Mouse (Mus musculus) erythroblast, embryonic 14.5 days (primary cell): ENCODE results near the gene Sez6. TPM values are rescaled to one million over a fixed set of nuclear protein-coding genes. Genes with fewer than 3 reads are reported as not detected.

Experiments
- H3K27me3 ChIP-seq: 2 replicates; pipeline ENCODE4 v1.6.1; 2012; ENCODE audit warnings: inconsistent platforms; ENCODE audit not compliant: control insufficient read depth
- H3K36me3 ChIP-seq: 2 replicates; pipeline ENCODE4 v1.6.1; 2012; ENCODE audit warnings: mild to moderate bottlenecking, inconsistent platforms; ENCODE audit not compliant: control insufficient read depth
- H3K4me1 ChIP-seq: 2 replicates; pipeline ENCODE4 v1.6.1; 2012; ENCODE audit warnings: inconsistent platforms; ENCODE audit not compliant: control insufficient read depth
- H3K4me3 ChIP-seq: replicated peaks from 2 replicates; pipeline ENCODE3; 2012; ENCODE audit warnings: moderate library complexity, mild to moderate bottlenecking, inconsistent platforms
- H3K9me3 ChIP-seq: 2 replicates; pipeline ENCODE4 v1.6.1; 2012; ENCODE audit warnings: low read length, inconsistent platforms, mixed read lengths; ENCODE audit not compliant: control insufficient read depth
- GATA1 ChIP-seq: IDR thresholded peaks from 2 replicates; pipeline ENCODE4 v1.6.1; 2012; ENCODE audit warnings: low read length, inconsistent platforms, mixed read lengths
- TAL1 ChIP-seq: IDR thresholded peaks from 3 replicates; pipeline ENCODE4 v1.6.1; 2012; ENCODE audit warnings: low read length, inconsistent platforms, mixed read lengths
- polyA plus RNA-seq: library from polyadenylated mRNA; stranded (reverse); fragments of >175 nt; gene quantifications from 2 replicates; pipeline ENCODE4 v1.2.3, GENCODE M21; 2012

Gene Sez6
- polyA plus RNA-seq, 1 experiment: not detected

DNA sequence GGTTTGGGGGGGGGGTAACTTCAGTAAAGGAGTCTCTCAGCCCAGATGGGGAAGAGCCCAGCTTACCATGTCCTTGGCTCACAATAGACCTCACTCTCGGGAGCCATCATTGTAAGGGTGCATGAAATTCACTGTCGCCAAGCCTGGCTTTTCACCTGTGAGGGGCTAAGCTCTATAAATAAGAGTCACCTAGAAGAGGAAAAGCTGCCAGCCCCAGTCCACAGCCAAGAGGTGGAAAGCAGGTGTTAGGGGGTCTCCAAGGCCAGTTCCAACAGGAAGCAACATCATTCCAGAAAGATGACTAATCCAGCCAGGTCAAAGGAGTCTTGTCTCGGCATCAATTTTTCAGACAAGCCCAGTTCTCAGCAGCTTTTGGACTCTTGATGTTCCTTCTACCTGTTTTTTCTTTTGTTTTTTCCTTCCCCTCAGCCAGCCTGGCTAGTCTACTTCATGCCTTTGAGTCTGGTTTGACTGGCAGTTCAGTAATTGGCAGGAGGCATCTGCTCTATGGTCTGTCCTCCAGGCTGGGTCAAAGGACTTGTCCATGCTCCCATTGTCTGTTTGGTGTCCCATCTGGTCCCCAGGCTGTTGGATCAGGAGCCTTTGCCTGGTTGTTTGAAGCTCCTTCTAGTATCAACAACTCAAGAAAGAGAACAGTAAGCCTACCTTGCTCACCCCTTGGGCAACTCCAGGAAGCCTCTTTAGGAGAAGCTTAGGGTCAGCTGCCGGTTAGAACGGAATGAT is 4.1 kb downstream of the Sez6 start:
- Histone ChIP-seq H3K36me3 (no peaks in the 10 kb centered on the region), H3K9me3 (peaks cover 4% of the 10 kb centered on the region; the same call in 1 of the 2 replicates), H3K27me3 (peaks cover 86% of the 10 kb centered on the region), H3K4me1 (no peaks in the 10 kb centered on the region), H3K4me3 (no peak overlapping the region)
- no peak for TF ChIP-seq TAL1
- TF ChIP-seq GATA1: no peak

DNA sequence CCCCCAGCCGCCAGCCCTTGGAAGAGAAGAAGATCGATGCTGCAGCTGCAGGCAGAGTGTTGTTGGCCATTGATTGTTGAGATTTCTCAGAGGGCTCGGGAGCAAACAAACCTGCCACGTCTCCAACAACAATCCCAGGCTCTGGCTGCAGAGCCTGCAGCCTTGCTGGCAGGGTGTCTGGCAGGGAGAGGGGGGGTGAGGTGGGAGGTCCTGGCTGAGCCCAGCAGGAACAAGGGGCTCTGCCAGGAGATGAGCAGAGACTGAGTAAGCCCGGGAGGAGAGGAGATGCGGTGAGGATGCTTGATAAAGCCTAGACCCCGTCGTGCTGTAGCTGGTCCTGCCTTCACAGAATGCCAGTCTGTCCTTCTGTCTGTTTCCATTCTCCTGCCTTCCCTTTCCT is 6.2 kb downstream of the Sez6 start:
- H3K4me1 ChIP-seq: no peaks in the 10 kb centered on the region
- peaks cover 80% of the 10 kb centered on the region for H3K27me3 ChIP-seq
- H3K36me3 ChIP-seq: no peaks in the 10 kb centered on the region
- H3K9me3 ChIP-seq: no peaks in the 10 kb centered on the region
- TF ChIP-seq TAL1 (no peak), GATA1 (no peak)
- no peak overlapping the region for H3K4me3 ChIP-seq

DNA sequence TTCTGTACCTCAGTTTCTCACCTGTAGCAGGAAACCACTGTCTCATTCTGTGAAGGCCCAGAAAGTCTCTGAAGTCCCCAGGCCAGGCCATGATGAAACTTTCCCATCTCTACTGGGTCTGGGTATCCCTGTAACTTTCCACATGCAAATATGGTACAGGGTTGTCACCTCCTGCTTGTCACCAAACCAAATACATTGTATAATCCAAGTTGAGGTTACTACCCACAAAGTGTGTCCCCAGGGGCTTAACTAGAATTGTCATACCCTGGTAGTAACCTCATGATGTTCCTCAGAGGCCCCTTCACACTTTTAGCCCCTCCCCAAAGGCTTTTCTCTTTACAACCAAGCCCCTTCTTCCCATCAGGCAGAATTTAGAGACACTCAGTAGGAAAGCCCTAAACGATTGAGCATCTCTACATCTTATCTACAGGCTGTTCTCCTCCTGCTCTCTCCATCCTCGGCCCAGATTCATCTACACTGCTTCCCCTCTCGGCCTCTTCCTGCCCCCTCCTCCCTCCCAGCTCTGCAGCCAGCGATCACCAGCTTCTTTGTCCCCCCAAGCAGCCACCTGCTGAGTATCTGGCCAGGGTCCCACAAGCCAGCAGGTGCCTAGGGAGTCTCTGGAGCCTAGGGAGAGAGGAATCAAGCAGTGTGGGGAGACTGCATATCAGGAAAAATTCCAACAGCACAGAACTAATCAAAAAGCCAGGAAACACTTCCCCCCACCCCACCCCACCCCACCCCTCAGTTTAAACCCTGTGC is 7.2 kb downstream of the Sez6 start:
- Histone ChIP-seq H3K4me3 (no peak overlapping the region), H3K36me3 (no peaks in the 10 kb centered on the region), H3K27me3 (peaks cover 73% of the 10 kb centered on the region)

GRCm38 (mm10) chr11:77942230-77942629 is 11.6 kb downstream of the Sez6 start:
- no peaks in the 10 kb centered on the region for H3K36me3 ChIP-seq
- no peak overlapping the region for H3K4me3 ChIP-seq
- H3K9me3 ChIP-seq: no peaks in the 10 kb centered on the region
- H3K4me1 ChIP-seq: no peaks in the 10 kb centered on the region
- no peak for TF ChIP-seq GATA1
- TF ChIP-seq TAL1: no peak
- peaks cover 46% of the 10 kb centered on the region for H3K27me3 ChIP-seq

More for the DNA sequence above, 7.2 kb downstream of the Sez6 start:
- Histone ChIP-seq H3K4me1 (no peaks in the 10 kb centered on the region), H3K9me3 (no peaks in the 10 kb centered on the region)
- no peak for TF ChIP-seq TAL1
- no peak for TF ChIP-seq GATA1

DNA sequence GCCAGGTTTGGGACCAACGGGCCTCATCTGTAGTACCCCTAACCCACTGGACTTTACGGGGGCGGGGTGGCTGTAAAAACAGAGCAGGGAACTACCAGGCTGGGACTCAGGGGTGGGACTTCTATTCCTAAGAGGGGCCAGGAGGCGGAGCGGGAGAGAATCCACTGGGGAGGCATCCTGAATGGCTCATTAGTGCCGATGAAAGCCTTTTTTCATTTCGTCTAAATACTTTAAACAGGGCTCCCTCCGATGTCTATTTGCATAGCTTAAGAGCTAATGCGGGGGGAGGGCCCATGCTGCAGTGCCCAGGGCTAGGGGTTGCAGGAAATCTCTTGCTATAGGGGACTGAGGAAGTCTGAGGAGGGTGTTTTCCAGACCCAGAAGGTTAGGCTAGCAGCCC is 17.3 kb downstream of the Sez6 start:
- Histone ChIP-seq H3K27me3 (peaks cover 57% of the 10 kb centered on the region), H3K4me1 (no peaks in the 10 kb centered on the region), H3K9me3 (no peaks in the 10 kb centered on the region), H3K4me3 (no peak overlapping the region), H3K36me3 (no peaks in the 10 kb centered on the region)
- TF ChIP-seq GATA1 (no peak), TAL1 (no peak)

DNA sequence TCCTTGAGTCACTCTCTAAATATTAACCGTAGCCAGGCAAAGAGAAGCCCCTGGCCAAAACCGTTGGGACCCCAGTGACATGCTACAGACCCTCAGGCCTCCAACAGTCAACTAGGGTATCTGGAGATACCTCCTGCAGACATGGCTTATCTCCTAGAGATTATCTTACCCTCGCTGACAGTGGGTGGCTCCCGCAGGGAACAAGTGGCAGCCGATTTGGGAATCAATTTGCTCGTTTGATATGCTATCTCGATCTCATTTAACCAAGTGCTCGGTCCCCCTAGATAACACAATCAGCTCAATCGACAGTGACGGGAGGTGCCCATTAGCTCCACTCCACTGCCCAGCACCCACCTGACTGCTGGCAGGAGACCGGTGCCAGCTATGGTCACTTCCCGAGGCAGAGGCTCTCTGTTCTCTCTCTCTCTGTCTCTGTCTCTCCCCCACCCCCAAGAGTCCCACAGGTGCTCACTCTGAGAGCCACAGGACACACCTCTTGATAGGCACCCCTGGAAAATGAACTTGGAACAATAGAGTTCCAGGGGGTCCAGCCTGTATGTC is 19.6 kb downstream of the Sez6 start:
- Histone ChIP-seq H3K9me3 (no peaks in the 10 kb centered on the region), H3K4me1 (no peaks in the 10 kb centered on the region), H3K4me3 (no peak overlapping the region), H3K27me3 (peaks cover 62% of the 10 kb centered on the region), H3K36me3 (no peaks in the 10 kb centered on the region)
- no peak for TF ChIP-seq TAL1
- TF ChIP-seq GATA1: no peak

DNA sequence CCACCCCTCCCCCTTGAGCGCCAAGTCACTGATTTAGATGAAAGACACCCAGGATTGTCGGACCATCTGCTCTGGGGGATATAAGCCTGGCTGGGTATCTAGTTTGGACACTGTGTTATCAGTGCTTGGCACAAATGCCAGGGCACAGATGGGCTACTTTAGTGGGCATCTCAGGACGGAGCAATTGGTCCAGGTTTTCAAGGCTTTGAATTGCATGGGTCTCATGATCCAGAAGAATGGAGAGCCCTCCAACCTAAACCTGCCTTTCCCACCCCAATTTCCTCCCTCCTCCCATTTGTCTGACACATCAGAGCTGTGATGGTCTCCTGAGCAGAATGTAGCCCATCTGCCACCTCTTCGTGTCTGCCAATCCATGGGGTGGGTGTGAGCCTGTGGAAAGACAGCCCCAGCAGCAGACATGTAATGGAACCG is 20.2 kb downstream of the Sez6 start:
- no peak overlapping the region for H3K4me3 ChIP-seq
- no peaks in the 10 kb centered on the region for H3K36me3 ChIP-seq
- peaks cover 63% of the 10 kb centered on the region for H3K27me3 ChIP-seq
- TF ChIP-seq TAL1 (no peak), GATA1 (no peak)
- no peaks in the 10 kb centered on the region for H3K4me1 ChIP-seq
- H3K9me3 ChIP-seq: no peaks in the 10 kb centered on the region

DNA sequence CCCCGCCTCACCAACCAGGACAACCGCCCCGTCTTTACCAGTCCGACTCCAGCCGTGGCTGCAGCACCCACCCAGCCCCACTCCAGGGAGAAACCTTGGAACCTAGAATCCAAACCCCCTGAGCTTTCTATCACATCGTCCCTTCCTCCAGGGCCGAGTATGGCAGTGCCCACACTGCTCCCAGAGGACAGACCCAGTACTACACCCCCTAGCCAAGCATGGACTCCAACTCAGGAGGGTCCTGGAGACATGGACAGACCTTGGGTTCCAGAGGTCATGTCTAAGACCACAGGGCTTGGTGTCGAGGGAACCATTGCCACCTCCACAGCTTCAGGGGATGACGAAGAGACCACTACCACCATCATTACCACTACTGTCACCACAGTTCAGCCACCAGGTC is 23.1 kb downstream of the Sez6 start:
- no peaks in the 10 kb centered on the region for H3K9me3 ChIP-seq
- TF ChIP-seq GATA1 (no peak), TAL1 (no peak)
- H3K36me3 ChIP-seq: no peaks in the 10 kb centered on the region
- no peak overlapping the region for H3K4me3 ChIP-seq
- H3K4me1 ChIP-seq: no peaks in the 10 kb centered on the region
- peaks cover 44% of the 10 kb centered on the region for H3K27me3 ChIP-seq

DNA sequence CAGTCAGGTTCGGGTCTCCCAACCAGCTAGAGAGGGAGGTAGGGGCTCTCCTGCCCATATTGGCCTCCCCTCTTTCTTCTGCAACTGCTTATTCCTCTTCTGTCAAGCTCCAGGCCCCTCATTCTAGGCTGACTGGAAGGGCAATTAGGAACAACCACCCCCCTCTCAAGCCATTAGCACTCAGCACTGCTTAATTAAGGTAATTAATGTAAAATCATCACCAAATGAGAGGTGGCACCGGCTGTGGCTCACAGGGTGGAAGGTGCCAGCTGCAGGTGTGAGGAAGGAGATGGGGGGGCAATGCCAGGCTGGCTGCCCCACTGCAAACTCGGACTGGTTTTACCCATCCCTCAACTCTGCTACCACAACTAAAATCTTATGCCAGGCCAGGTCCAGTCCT is 25.8 kb downstream of the Sez6 start:
- no peaks in the 10 kb centered on the region for H3K4me1 ChIP-seq
- H3K4me3 ChIP-seq: no peak overlapping the region
- H3K9me3 ChIP-seq: no peaks in the 10 kb centered on the region
- no peak for TF ChIP-seq TAL1
- no peak for TF ChIP-seq GATA1
- H3K27me3 ChIP-seq: peaks cover 37% of the 10 kb centered on the region
- H3K36me3 ChIP-seq: no peaks in the 10 kb centered on the region
